Mouse (Mus musculus): ENCODE measurements around the gene Tspyl1. TPM values are rescaled to one million over a fixed set of nuclear protein-coding genes. Genes with fewer than 3 reads are reported as not detected.

The Tspyl1 gene
- polyA plus RNA-seq (2015; fragmentation: Nextera tagmentation; extraction: Ambion mirVana): 70.9 and 81.9 TPM in 2 replicates

GRCm38 (mm10) chr10:34281962-34282388 lies at the start of gene Tspyl1:
Tspyl1 (plus strand) TSS chr10:34282190.

DNA sequence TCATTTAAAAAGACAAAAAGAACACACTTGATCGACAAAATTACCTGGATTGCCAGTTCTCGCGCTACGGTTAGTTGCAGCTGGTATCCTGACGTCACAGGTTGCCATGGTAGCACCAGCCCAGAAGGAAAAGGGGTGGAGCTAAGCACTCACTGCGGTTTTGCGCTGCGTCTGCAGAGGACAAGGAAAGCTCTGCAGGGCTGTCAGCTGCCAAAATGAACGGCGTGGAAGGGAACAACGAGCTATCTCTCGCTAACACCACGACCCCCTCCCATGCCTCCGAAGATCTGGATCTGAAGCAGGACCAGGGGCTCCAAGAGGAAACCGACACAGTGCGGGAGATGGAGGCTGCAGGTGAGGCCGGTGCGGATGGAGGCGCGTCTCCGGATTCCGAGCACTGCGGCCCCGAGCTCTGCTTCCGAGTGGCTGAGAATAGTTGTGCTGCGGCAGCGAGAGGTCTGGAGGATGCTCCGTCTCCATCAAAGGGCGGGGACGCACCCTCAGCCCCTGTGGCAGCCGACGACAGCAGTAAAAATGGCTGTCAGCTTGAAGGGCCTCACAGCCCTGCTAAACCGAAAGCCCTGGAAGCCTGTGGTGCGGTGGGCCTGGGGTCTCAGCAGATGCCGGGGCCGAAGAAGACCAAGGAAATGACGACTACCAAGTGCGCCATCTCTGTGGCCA lies 15.4 kb downstream of the Tspyl1 start, which contains the start of gene Tspyl4:
TSS of gene Tspyl4 (plus strand) at position 144 of the 681 bp plus-strand sequence.

Other genes starting within 250 kb of the Tspyl1 start
- not detected in 2 replicates for gene Trappc3l, start 244.6 kb upstream of the Tspyl1 start, polyA plus RNA-seq (2015; fragmentation: Nextera tagmentation; extraction: Ambion mirVana)
- not detected in 2 replicates for gene Calhm4, start 237.9 kb upstream of the Tspyl1 start, polyA plus RNA-seq (2015; fragmentation: Nextera tagmentation; extraction: Ambion mirVana)
- 0.37 and 0.82 TPM in 2 replicates for gene Calhm5, start 185.7 kb upstream of the Tspyl1 start, polyA plus RNA-seq (2015; fragmentation: Nextera tagmentation; extraction: Ambion mirVana)
- 1.9 and 4.1 TPM in 2 replicates for gene Calhm6, start 154.2 kb upstream of the Tspyl1 start, polyA plus RNA-seq (2015; fragmentation: Nextera tagmentation; extraction: Ambion mirVana)
- gene Dse, start 74.5 kb upstream of the Tspyl1 start, polyA plus RNA-seq (2015; fragmentation: Nextera tagmentation; extraction: Ambion mirVana): 12.8 and 12.9 TPM in 2 replicates
- gene Tspyl4, start 15.3 kb downstream of the Tspyl1 start, polyA plus RNA-seq (2015; fragmentation: Nextera tagmentation; extraction: Ambion mirVana): 28.8 and 52.4 TPM in 2 replicates
- gene Col10a1, start 107.8 kb downstream of the Tspyl1 start, polyA plus RNA-seq (2015; fragmentation: Nextera tagmentation; extraction: Ambion mirVana): 0.33 TPM in 2 replicates
- gene Nt5dc1, start 136.4 kb downstream of the Tspyl1 start, polyA plus RNA-seq (2015; fragmentation: Nextera tagmentation; extraction: Ambion mirVana): 6.8 and 13.2 TPM in 2 replicates
- gene Frk, start 201.2 kb downstream of the Tspyl1 start, polyA plus RNA-seq (2015; fragmentation: Nextera tagmentation; extraction: Ambion mirVana): 7.3 and 11.9 TPM in 2 replicates

Data from adrenal gland, postnatal 0 days (tissue).